Mouse (Mus musculus): ENCODE measurements around the gene Keg1.

The Keg1 gene

DNA sequence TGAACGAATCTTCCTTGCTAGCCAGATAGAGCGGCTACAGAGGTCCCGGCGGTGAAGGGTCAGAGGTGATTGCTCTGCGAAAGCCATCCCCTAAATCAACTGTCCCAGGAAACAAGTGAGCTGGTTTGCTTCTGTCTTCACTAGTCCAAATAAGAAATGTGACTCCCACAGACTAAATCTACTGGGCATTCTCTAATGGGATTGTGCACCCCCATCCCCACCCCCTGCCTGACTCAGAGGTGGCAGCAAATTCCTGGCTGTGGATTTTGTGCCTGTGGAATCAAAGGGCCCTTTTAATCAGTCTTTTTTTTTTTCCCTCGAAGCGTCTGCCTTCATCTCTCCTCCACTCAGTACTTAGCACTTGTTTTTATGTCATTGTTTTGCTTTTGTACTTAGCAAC, 69.7 kb downstream of the Keg1 start, which contains the start of gene Cntf:
Gene Cntf (minus strand): TSS at position 325 of the 400 bp plus-strand sequence.
- DNase-seq = no peak
